Mouse (Mus musculus) heart, postnatal 0 days (tissue): ENCODE data around the gene Mindy4b-ps.

ENCODE experiments used
- CTCF ChIP-seq: IDR thresholded peaks from 2 replicates; pipeline ENCODE4 v1.5.1; 2016; ENCODE audit warnings: antibody characterized with exemption, control low read depth, low read depth
- EP300 ChIP-seq: IDR thresholded peaks from 2 replicates; pipeline ENCODE4 v1.6.1; 2016; ENCODE audit warnings: antibody characterized with exemption, low read depth

DNA sequence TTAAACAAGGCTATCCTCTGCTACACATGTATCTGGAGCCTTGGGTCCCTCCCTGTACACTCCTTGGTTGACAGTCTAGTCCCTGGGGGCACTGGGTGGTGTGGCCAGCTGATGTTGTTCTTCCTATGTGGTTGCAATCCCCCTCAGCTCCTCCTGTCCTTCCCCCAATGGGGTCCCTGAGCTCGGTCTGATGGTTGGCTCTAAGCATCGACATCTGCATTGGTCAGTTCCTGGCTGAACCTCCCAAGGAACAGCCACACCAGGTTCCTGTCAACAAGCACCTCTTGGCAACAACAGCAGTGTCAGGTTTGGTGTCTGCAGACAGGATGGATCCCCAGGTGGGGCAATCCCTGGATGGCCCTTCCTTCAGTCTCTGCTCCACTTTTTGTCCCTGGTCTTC lies 82.6 kb downstream of the Mindy4b-ps start:
- TF ChIP-seq CTCF (no peak), EP300 (no peak)
